Mouse (Mus musculus) regulatory T cell (primary cell): ENCODE results near the gene Hyou1.
"Not testable (repeated sequence)": the region's sequence is repeated elsewhere in the genome, so short reads cannot be mapped to it uniquely, and the experiment has no call there.

ENCODE experiments used
- in situ Hi-C: fragments of 300-600 bp; cut with MboI, MseI; formaldehyde crosslinking; loops from one replicate; pipeline ENCODE4 v1.15.1; 2025; ENCODE audit warnings: high pct_unique_total_duplicates

Hyou1 gene

GRCm38 (mm10) chr9:44401081-44401480 is 21.8 kb downstream of the Hyou1 start:
- in situ Hi-C loops, result no loop called here

GRCm38 (mm10) chr9:44405011-44405410 is 25.7 kb downstream of the Hyou1 start:
- in situ Hi-C loops, result no loop called here

GRCm38 (mm10) chr9:44406906-44407751 is 27.8 kb downstream of the Hyou1 start, which contains the start of the genes Rps25 and Trappc4:
TSS of gene Rps25 (plus strand) at chr9:44407139.
TSS of gene Trappc4 (minus strand) at chr9:44407600.
- in situ Hi-C loops, result no loop called here

GRCm38 (mm10) chr9:44407752-44408097 is 28.4 kb downstream of the Hyou1 start:
- in situ Hi-C loops, result no loop called here

- in situ Hi-C loops, result not testable (repeated sequence)
Measured at GRCm38 (mm10) chr9:44408693-44409092, 29.4 kb downstream of the Hyou1 start.

DNA sequence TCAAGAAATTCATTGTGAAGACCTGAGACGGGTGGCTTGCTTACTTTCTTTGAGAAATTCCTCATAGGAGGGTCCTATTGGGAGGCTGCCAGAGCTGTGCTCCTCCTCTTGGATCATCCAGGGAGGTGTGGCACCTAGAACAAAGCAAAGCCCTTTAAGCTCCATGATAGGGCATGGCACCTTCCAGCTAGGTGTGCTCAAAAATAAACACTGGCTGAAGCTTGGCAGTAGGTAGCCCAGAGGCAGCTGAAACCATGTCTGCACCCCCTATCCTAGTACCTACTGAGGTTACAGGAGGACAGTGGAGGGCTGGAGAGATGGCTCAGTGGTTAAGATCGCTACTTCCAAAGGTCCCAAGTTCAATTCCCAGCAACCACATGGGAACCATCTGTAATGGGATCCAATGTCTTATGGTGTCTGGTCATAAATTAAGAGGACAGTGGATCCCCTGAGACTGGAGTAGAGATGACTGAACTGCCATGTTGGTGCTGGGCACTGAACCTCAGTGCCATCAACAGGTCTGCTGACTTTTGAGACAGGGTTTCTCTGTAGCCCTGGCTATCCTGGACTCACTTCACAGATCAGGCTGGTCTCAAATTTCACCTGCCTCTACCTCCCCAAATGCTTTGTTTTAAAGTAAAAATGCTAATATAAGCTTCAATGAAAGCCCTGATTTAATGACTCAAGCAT is 31.5 kb downstream of the Hyou1 start:
- in situ Hi-C loops, result no loop called here

GRCm38 (mm10) chr9:44411601-44412130 is 32.4 kb downstream of the Hyou1 start:
- in situ Hi-C loops, result no loop called here

GRCm38 (mm10) chr9:44412306-44412705 is 33.0 kb downstream of the Hyou1 start:
- in situ Hi-C loops, result no loop called here

DNA sequence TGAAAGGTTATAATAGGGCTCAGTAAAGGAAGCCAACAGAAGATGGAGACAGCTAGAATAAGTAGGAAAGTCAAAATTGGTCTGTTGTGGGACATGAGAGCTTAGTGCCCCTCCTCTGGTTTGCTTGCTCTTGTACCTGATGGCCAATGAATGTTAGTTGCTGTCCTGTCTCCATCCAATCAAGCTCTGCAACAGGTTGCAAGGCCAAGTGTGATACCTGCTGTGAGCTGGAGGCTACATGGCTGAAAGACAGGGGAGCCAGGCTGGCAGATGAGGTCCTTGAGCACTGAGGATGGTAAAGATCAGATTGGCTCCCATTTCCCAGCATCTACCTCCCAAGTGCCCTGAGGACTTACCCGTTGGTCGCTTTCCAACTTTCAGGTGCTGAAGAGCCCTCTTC is 33.5 kb downstream of the Hyou1 start:
- in situ Hi-C loops, result no loop called here

DNA sequence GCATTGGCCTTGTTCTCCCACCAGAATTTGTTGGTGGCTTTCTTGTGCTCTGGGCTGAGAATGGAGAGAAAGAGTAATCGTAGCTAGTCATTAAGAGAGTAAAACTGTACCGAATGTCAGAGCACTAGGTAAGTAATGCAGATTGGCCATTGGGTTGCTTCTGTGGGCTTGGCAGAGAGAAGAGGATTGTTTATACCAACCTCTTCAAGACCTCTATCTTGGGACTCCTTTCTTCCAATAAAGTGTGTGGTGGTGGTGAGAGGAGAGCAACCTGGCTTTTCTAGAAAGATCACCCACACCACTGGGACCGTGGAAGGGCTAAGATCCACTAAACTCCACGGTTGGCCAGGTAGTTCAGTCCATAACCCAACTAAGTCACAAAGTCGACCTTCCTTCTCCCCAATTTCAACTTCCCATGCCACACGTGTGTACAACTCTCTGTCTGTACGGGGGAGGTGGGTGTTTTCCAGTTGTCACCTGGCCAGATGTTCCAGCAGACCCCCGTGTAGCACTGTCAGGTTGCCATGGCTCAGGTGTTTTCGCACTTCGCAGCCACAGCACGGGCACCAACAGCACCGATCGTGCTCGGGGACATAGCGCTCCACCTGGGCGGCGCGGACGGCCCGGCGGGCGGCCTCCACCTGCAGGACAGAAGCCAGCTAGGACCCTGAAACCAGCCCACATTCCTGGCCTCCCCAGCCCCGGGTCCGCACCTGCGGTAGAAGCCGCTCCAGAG is 38.0 kb downstream of the Hyou1 start:
- in situ Hi-C loops, result no loop called here

GRCm38 (mm10) chr9:44417892-44418363 is 38.6 kb downstream of the Hyou1 start:
- in situ Hi-C loops, result no loop called here

DNA sequence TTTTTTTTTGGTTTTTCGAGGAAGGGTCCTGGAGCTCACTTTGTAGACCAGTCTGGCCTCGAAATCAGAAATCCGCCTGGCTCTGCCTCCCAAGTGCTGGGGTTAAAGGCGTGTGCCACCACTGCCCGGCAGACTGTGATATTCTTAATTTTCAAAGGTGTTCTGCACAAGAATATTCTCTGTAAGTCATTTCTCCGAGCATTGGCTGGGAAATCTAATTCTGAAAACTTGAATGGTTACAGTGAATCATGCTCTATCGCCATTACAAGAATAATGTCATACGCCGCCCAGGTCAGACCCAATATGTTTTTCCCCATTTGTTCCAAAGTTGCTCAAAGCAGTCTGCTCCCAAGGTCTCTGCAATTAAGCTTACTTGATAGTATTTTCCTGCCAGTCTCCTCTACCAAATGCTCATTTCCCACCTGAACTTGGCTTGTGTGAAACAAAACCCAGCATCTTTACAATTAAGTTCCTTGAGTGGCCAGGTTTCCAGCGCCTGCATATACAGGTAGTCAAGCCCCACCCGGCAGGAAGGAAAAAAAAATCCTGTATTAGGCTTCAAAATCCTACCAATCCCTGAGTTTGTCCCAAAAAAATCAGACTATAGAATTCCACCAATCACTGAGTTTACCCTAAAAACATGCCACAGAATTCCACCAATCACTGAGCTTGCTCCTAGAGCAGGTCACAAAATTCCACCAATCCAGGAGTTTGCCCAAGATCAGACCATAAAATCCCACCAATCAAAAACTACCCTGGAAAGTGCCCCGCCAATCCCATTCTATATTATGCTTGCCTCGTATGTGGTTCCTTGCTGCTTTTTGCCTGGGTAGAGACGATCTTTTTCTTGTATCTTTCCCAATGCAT is 39.5 kb downstream of the Hyou1 start, which contains the start of gene Ccdc84:
Gene Ccdc84 (minus strand): TSS at position 51 of the 867 bp plus-strand sequence.
- in situ Hi-C loops, result no loop called here

GRCm38 (mm10) chr9:44419730-44420129 is 40.4 kb downstream of the Hyou1 start:
- in situ Hi-C loops, result not testable (repeated sequence)

- in situ Hi-C loops, result no loop called here
Measured at GRCm38 (mm10) chr9:44420280-44420898, 41.1 kb downstream of the Hyou1 start.

GRCm38 (mm10) chr9:44423576-44423975 is 44.3 kb downstream of the Hyou1 start:
- in situ Hi-C loops, result no loop called here

DNA sequence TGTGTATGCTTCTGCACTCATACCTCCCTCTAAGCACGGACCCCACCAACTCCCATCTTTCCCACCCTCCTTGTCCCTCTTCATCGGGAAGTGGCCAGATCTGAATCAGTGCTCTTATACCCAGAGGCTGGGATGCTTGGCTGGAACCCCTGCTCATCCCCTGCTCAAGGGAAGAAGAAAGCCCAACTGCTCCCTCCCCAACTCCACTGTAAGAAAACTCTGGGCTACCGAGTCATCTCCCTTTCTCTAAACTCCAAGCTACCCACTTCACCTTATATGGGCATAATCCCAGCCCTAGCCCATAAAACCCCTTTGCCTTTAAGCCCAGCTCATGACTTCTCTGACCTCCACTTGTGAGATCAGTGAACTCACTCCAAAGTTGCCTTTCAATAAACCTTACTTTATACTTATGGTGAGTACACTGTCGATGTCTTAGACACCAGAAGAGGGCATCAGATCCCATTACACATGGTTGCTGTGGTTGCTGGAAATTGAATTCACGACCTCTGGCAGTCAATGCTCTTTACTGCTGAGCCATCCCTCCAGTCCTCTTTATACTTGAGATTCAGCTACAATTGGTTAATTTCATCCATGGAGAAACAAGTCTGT is 53.4 kb downstream of the Hyou1 start:
- in situ Hi-C loops, result no loop called here

GRCm38 (mm10) chr9:44435747-44436146 is 56.5 kb downstream of the Hyou1 start:
- in situ Hi-C loops, result no loop called here

DNA sequence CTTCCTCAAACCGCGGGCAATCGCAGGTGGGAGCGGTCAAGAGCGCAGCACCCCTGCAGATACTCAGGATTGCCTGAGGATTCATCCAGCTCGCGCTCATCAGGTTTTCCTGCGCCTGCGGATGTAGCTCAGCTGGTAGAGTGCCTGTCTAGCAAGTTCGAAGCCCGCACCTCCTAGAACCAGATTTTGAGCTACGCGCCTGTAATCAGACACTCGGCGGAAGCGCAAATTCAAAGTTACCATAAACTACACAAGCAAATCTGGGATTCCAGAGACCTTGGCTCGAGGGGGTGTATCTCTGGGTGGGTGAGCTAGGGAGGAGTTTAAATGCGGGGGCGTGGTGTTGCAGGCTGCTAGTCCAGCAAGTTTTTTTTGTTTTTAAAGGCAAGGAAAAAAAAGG is 61.7 kb downstream of the Hyou1 start, which contains the start of gene Foxr1:
Gene Foxr1 (minus strand): TSS at position 176 of the 400 bp plus-strand sequence.
- in situ Hi-C loops, result no loop called here
